Mouse (Mus musculus) neural tube, embryonic 13.5 days (tissue): Measurements from ENCODE around the gene Vdac2. TPM values are rescaled to one million over a fixed set of nuclear protein-coding genes. Genes with fewer than 3 reads are reported as not detected.

Experiments used
- ATAC-seq: fragments of 200-750 bp; cut with Nextera tagmentation; 2 replicates; pipeline ENCODE4 v1.8.0; 2017; ENCODE audit warnings: low read depth, mild to moderate bottlenecking, moderate TSS enrichment, moderate library complexity
- H3K27ac ChIP-seq: fragments of 300-500 bp; sonication (generic); replicated peaks from 2 replicates; pipeline ENCODE4 v1.5.1; 2015; ENCODE audit warnings: moderate library complexity, mild to moderate bottlenecking, inconsistent platforms
- H3K27me3 ChIP-seq: fragments of 300-500 bp; sonication (generic); 2 replicates; pipeline ENCODE4 v1.6.1; 2015; ENCODE audit warnings: mild to moderate bottlenecking, inconsistent platforms
- H3K36me3 ChIP-seq: fragments of 300-500 bp; sonication (generic); 2 replicates; pipeline ENCODE4 v1.6.1; 2015; ENCODE audit warnings: mild to moderate bottlenecking, inconsistent platforms
- H3K4me1 ChIP-seq: fragments of 300-500 bp; sonication (generic); replicated peaks from 2 replicates; pipeline ENCODE4 v1.6.1; 2015; ENCODE audit warnings: inconsistent platforms
- H3K4me2 ChIP-seq: fragments of 300-500 bp; sonication (generic); 2 replicates; pipeline ENCODE4 v1.6.1; 2015; ENCODE audit warnings: inconsistent platforms, mild to moderate bottlenecking, moderate library complexity
- H3K4me3 ChIP-seq: fragments of 300-500 bp; sonication (generic); 2 replicates; pipeline ENCODE4 v1.5.1; 2015; ENCODE audit warnings: mild to moderate bottlenecking, inconsistent platforms
- H3K9ac ChIP-seq: fragments of 300-500 bp; sonication (generic); 2 replicates; pipeline ENCODE4 v1.6.1; 2015; ENCODE audit warnings: moderate library complexity, mild to moderate bottlenecking, inconsistent platforms
- H3K9me3 ChIP-seq: fragments of 300-500 bp; sonication (generic); 2 replicates; pipeline ENCODE4 v1.6.1; 2016; ENCODE audit warnings: inconsistent platforms
- WGBS: fragments of 180-500 bp; shearing (Covaris S2); methylation state at CpG from one replicate; pipeline ENCODE4 v1.1.7; 2015; 5-methylcytosine and 5-hydroxymethylcytosine counted together
- polyA plus RNA-seq: library from polyadenylated mRNA; unstranded; fragments of >200 nt; fragmentation: Nextera tagmentation; extraction: Ambion mirVana; gene quantifications from 2 replicates; pipeline ENCODE4 v1.2.1, GENCODE M21; 2015

Vdac2 gene
- polyA plus RNA-seq, 1 experiment from 2014 or later, result 276 TPM

DNA sequence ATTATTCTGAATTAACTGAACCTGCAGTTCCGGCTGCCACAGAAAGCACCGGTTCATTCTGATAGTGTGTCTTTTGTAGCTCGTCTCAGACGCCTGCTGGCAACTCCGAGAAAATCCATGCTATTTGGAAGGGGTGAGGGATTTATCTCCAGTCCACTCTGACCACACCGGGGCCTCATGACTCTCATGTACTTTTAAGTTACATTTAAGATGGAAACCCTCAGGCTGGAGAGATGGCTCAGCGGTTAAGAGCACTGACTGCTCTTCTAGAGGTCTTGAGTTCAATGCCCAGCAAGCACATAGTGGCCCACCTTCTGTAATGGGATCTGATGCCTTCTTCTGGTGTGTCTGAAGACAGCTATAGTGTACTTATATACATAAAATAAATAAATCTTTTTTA lies 2.7 kb upstream of the Vdac2 start:
- H3K27ac ChIP-seq, result 0 out of 2 replicates have a peak overlapping the region, but pooled peaks have one; percentile 13
- no peaks in the 10 kb centered on the region for H3K9me3 ChIP-seq
- no peaks in the 10 kb centered on the region for H3K27me3 ChIP-seq
- no peak overlapping the region for H3K4me2 ChIP-seq
- 70% methylated on average over 7 of the region's 7 CpGs for WGBS
- H3K4me1 ChIP-seq, result peaks cover 10% of the 10 kb centered on the region
- H3K9ac ChIP-seq, result no peak overlapping the region
- no peak for ATAC-seq
- H3K36me3 ChIP-seq, result no peaks in the 10 kb centered on the region
- H3K4me3 ChIP-seq, result no peak overlapping the region

DNA sequence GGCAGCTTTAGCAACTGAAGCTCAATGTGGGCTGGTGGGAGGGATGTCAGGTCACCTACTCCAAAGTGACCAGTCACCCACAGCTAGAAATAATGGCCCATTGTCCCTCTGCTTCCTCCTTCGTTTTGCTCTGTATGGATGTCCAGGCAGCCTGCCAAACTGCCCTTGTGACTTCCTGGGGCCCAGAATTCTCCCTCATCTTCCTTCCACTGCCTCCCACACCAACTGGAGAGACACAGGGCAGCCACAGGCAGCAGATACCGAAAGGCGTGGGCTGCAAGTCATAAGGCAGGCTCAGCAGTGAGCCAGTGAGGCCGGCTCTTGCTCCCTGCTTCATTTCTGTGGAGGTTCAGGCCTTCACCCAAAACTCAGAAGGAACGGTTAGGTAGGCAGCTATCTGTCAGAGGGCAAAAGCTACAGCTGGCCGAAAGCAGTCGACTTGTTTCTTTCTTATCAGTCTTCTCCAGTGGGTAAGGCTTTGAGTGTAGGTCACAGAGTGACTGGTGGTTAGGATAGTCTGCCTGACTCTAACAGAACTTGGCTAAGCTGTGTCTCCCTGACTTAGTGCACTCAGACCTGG lies 2.2 kb upstream of the Vdac2 start:
- peaks cover 10% of the 10 kb centered on the region for H3K4me1 ChIP-seq
- H3K36me3 ChIP-seq, result no peaks in the 10 kb centered on the region
- H3K9me3 ChIP-seq, result no peaks in the 10 kb centered on the region
- 65% methylated on average over 7 of the region's 7 CpGs for WGBS
- H3K27me3 ChIP-seq, result no peaks in the 10 kb centered on the region
- no peak; the same call in 1 of the 2 replicates for ATAC-seq
- H3K9ac ChIP-seq, result no peak overlapping the region
- H3K27ac ChIP-seq, result peak overlapping the region; percentile 42
- H3K4me2 ChIP-seq, result no peak overlapping the region
- no peak overlapping the region for H3K4me3 ChIP-seq

DNA sequence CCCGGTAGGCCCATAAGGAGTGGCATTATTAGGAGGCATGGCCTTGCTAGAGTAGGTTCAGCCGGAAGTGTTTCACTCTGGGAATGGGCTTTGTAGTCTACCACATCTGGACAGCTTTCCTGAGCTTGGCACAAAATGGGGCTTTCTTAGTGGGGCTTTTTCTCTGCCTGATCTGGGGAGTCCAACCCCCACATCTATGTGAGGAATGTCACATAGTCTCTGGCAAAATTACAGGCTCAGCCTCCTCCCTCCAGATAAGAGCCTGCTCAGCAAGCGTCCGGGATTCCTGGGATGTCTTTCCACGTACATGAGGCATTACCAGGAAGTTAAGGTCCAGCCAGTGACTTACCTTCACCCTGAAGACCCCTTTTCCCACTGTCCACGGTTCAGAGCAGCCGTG lies 1.1 kb upstream of the Vdac2 start:
- Histone ChIP-seq H3K4me3 (no peak overlapping the region), H3K9me3 (no peaks in the 10 kb centered on the region), H3K27me3 (no peaks in the 10 kb centered on the region), H3K36me3 (no peaks in the 10 kb centered on the region), H3K9ac (no peak overlapping the region), H3K4me1 (peaks cover 10% of the 10 kb centered on the region), H3K4me2 (no peak overlapping the region), H3K27ac (no peak overlapping the region)
- 80% methylated on average over 7 of the region's 7 CpGs for WGBS
- no peak for ATAC-seq

DNA sequence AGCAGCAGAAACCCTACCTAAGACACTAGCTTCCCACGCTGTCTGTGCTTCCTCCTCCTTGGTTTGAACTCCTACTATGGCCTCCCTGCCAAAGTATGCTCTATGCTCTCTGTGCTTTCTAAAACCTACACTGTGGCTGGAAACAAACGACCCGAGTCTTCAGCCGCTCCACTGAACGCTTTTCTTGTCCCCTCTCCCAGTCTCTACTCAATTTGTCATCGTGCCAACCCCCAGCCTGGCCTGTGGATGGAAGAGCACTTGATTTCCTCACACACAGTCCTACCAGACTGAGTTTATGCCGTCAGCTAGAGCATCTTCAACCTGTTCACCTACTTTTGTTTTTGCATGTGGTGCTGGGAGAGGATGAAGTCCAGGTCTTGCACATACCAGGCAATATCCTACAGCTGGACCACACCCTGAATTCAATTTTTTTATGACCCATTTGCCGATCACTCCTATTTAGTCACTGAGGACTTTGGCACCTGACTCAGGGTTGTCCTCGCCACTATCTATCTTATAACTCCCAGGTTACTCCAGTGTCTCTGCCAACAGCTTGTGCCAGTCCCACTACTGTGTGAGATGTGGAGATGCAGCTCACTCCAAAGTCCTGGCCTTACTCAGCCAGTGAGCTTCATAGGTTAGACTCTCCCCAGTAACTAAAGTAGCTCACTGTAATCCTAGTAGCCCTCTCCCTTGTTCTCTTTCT lies 901 bp downstream of the Vdac2 start:
- Histone ChIP-seq H3K4me3 (no peak overlapping the region), H3K9ac (no peak overlapping the region), H3K4me1 (peaks cover 17% of the 10 kb centered on the region), H3K9me3 (no peaks in the 10 kb centered on the region), H3K27ac (no peak overlapping the region), H3K36me3 (no peaks in the 10 kb centered on the region), H3K27me3 (no peaks in the 10 kb centered on the region), H3K4me2 (no peak overlapping the region)
- no peak for ATAC-seq
- WGBS, result 78% methylated on average over 9 of the region's 9 CpGs

DNA sequence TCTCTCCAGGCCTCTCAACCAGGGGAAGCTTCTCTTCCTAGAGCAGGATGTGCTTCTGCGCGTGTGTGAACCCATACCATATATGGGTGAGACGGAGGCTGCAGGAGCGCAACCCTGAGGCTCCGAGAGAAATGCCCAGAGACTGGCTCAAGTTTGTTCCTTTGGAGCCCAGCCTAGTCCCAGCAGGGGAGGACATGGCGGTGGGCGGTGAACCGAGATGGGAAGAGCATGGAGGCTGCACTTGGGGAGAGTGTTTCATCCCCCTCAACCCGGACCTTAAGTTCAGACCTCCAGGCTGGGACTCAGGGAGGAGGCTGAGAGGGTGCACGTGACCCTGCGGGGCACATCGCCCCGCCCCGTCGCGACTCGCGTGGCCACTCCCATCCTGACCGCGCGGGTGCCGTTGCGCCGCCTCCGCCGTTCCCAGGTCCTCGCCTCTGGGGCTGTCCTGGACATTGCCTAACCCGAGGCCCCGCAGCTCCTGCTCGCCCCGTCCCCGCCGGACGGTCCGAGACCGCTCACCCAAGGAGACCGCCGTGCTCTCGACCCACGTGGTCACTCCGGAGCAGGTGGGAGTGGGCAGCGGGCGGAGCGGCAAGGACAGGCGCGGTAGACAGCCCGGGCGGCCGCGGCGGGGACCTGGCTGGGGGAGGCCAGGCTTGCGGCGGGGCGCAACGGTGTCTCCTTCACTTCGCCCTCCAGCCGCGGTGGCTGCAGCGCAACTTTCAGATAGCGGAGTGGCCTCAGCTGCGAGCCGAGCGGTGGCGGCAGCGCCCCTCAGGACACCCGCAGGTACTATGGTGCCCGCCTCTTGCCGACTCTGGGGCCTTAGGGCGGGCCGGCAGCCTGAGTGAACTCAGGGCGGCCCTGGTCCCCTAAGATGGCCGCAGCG lies 6.1 kb downstream of the Vdac2 start:
- no peaks in the 10 kb centered on the region for H3K9me3 ChIP-seq

DNA sequence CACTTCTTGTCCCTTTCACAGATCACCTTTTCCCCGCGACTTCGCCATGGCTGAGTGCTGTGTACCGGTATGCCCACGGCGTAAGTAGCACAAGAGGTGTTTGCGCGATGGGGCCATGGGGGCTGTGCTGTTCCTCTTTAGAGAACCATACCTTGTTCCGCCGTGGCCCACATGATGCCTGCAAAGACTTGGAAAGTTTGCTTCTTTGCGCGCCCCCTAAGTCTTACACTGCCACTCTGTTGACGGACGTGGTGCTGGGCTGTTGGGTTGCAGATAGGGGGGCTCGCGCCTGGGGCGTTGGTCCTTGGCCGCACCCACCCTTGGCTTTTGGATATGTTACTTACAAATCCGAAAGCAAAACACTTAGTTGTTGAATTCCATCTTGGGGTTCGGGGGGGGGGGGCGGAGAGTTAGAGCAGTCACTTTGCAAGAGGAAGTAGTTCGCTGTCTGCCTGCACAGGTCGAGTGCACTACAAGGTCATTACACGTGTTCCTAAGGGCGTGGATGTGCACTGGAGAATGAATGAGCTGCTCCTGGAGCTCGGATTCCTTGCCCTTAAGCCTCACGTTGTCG lies 6.9 kb downstream of the Vdac2 start:
- Histone ChIP-seq H3K9me3 (no peaks in the 10 kb centered on the region), H3K9ac (peak overlapping the region; percentile 93), H3K4me3 (peak overlapping the region; percentile 100), H3K4me1 (peaks cover 32% of the 10 kb centered on the region), H3K27me3 (no peaks in the 10 kb centered on the region), H3K27ac (peak overlapping the region; percentile 95), H3K4me2 (peak overlapping the region; percentile 86), H3K36me3 (peaks cover 21% of the 10 kb centered on the region)
- ATAC-seq, result peak; percentile 48; the same call in 1 of the 2 replicates
- under 1% methylated on average over 28 of the region's 28 CpGs for WGBS

More for the DNA sequence above, 6.1 kb downstream of the Vdac2 start:
- Histone ChIP-seq H3K4me1 (peaks cover 32% of the 10 kb centered on the region), H3K27ac (peak overlapping the region; percentile 95), H3K36me3 (peaks cover 15% of the 10 kb centered on the region; the same call in 1 of the 2 replicates), H3K4me3 (peak overlapping the region; percentile 100), H3K9ac (peak overlapping the region; percentile 93), H3K4me2 (peak overlapping the region; percentile 86), H3K27me3 (no peaks in the 10 kb centered on the region)
- peak; percentile 96 for ATAC-seq
- under 1% methylated on average over 56 of the region's 73 CpGs for WGBS

DNA sequence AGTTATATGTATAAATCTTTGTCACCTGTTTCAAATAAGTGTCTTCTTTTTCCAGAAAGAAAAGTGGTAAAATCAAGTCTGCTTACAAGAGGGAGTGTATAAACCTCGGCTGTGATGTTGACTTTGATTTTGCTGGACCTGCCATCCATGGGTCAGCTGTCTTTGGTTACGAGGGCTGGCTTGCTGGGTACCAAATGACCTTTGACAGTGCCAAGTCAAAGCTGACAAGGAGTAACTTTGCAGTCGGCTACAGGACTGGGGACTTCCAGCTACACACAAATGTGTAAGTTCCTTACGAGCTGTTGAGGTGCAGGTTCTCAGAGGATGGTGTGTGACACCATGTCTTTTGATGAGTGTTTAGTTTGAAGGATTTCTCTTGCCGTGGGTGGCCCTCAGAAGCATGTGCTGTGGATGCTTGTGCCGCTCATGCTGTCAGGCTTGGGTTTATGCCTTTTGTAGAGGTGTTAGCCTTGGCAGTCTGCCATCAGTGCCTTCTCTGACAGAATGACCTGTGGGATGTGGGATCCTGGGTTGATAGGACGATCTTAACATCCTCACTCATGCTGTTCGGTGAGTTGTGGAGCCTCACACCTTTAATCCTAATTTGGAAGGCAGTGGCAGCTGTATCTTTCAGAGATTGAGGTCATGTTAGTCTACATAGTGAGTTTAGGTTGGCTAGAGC lies 13.4 kb downstream of the Vdac2 start:
- no peaks in the 10 kb centered on the region for H3K9me3 ChIP-seq
- H3K9ac ChIP-seq, result no peak overlapping the region
- no peak for ATAC-seq
- H3K36me3 ChIP-seq, result peaks cover 87% of the 10 kb centered on the region
- 84% methylated on average over 8 of the region's 8 CpGs for WGBS
- peaks cover 9% of the 10 kb centered on the region for H3K4me1 ChIP-seq
- H3K27ac ChIP-seq, result no peak overlapping the region
- no peaks in the 10 kb centered on the region for H3K27me3 ChIP-seq
- H3K4me3 ChIP-seq, result no peak overlapping the region
- H3K4me2 ChIP-seq, result no peak overlapping the region

DNA sequence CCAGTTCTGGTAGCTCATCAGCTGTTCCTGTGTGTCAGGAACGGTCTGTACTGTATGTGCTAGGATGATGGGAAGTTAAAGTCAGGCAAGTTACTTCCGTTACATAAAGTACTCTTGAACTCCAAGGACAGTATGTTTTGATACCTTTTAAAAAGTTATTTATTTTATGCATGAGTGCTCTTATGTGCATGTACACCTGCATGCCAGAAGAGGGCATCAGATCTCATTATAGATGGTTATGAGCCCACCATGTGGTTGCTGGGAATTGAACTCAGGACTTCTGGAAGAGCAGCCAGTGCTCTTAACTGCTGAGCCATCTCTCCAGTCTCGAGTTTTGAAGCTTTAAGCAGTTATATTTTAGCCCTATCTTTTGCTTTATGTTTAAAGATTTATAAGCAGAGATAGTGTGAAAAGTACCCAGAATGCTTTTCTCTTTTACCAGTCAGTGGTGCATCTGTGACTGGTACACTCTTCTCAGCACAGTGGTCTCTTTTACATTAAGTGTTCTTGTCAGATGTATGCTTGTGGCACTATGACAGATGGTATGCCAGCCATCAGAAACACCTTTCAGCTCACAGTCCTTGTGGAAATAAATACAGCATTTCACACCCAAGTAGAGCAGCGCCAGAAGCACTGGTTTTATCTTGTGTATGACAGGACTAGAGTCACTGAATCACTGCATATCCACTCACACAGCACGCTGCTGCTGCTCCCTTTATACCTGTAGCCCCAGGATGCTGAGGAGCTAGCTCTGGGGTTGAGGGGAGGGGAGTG lies 17.0 kb downstream of the Vdac2 start:
- Histone ChIP-seq H3K4me3 (no peak overlapping the region), H3K9ac (no peak overlapping the region), H3K36me3 (peaks cover 100% of the 10 kb centered on the region), H3K4me2 (no peak overlapping the region), H3K9me3 (no peaks in the 10 kb centered on the region), H3K27me3 (no peaks in the 10 kb centered on the region), H3K27ac (no peak overlapping the region), H3K4me1 (peaks cover 4% of the 10 kb centered on the region)
- ATAC-seq, result no peak
- WGBS, result 91% methylated on average over 5 of the region's 5 CpGs

DNA sequence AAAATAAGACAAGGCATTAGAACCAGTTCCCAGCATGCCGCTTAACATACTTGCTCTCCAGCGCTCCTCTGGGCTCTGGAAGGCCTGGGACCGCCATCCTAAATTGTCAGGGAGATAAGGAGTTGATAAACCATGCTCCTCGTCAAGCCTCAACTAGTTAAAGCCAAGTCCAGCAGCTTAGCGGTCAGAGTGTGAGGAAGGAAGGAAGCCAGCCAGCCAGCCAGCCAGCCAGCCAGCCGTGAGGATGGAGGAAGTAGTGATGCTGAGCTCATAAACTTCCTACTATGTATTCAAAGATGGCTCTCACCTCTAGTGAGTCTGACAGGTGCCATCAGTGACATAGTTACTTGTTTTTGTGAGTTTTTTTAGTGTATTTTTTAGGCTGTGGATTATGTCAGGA lies 18.2 kb downstream of the Vdac2 start:
- no peak overlapping the region for H3K9ac ChIP-seq
- no peak overlapping the region for H3K4me2 ChIP-seq
- peaks cover 16% of the 10 kb centered on the region for H3K4me1 ChIP-seq
- H3K27me3 ChIP-seq, result no peaks in the 10 kb centered on the region
- H3K9me3 ChIP-seq, result no peaks in the 10 kb centered on the region
- 86% methylated on average over 6 of the region's 6 CpGs for WGBS
- H3K36me3 ChIP-seq, result peaks cover 88% of the 10 kb centered on the region
- no peak overlapping the region for H3K4me3 ChIP-seq
- no peak for ATAC-seq
- no peak overlapping the region for H3K27ac ChIP-seq

DNA sequence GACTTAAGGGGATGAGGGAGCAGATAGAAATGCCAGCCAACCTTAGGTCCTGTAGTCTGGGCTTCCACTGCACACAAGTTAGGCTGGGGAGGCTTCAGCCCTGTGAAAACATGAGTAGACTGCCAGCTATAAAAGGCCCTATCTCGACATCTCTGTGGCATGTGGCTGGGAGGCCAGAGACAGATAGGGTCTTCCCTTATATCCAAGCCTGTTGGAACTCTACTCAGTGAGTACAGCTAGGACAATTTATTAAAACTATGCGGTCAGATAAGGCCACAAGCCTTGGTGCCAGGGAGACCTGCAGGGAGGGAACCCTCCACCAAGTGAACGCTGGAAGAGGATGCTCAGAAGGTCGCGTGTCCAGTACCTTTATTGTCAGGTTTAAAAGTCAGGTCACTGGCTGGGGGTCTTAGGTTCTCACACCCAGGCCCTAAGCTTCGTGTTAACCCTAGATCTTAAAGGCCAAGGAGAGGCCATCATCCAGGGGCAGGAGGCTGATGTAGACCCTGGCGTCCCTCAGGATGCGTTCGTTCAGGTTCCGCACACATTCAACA lies 21.9 kb downstream of the Vdac2 start:
- Histone ChIP-seq H3K9me3 (no peaks in the 10 kb centered on the region), H3K4me1 (peaks cover 41% of the 10 kb centered on the region), H3K9ac (peak overlapping the region; percentile 81), H3K36me3 (peaks cover 52% of the 10 kb centered on the region), H3K4me3 (peak overlapping the region; percentile 70), H3K27ac (no peak overlapping the region), H3K27me3 (no peaks in the 10 kb centered on the region), H3K4me2 (peak overlapping the region; percentile 99)
- WGBS, result 18% methylated on average over 10 of the region's 10 CpGs
- ATAC-seq, result no peak
